Mouse (Mus musculus): Measurements from ENCODE around the gene Rasa3. TPM values are rescaled to one million over a fixed set of nuclear protein-coding genes. Genes with fewer than 3 reads are reported as not detected.
A peak's percentile ranks its signal among the peaks of the same experiment; 100 is the strongest.

The Rasa3 gene
- polyA plus RNA-seq (2021): 28.1 TPM

GRCm38 (mm10) chr8:13677413-13677883, at the start of gene Rasa3:
Gene Rasa3 (minus strand): TSS chr8:13677603.
- in situ Hi-C loops (cut with MboI; ENCODE audit: low pct_unique_long_range_greater_than_20kb): loop anchor here (5.0 kb wide), 4 partner anchors 50 to 125 kb away; no protein-coding TSS in a partner anchor
- ATAC-seq: peak; percentile 90
- POLR2A ChIA-PET: no interaction called here
- CTCF ChIA-PET: no interaction called here
- peak; percentile 67 for DNase-seq (ENCODE audit: low read depth, low spot score)
- no peak for TF ChIP-seq CTCF (IDR thresholded peaks at IDR 0.05)
- H3K27me3 ChIP-seq: no peaks in the 10 kb centered on the region

DNA sequence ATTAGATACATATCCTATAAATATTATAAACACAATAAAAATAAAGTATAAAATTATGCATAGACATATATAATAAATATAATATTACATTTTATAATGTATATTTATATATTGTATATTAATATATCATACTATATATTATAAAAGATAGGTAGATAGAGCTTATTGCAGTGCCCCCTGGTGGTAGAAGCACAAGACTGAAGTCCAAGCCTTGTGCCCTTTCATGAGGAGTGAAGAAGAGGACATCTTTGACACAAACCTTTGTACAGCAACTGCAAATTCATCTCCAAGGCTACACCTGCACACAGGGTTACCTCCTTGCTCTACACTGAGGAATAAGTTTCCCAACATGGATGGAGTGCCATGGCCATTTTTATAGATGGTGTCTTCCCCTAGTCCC, 48.3 kb upstream of the Rasa3 start:
- no peak for ATAC-seq

GRCm38 (mm10) chr8:13718980-13719379, 41.6 kb upstream of the Rasa3 start:
- no peak for DNase-seq (ENCODE audit: low read depth, low spot score)
- ATAC-seq: no peak
- POLR2A ChIA-PET: no interaction called here
- no peaks in the 10 kb centered on the region for H3K27me3 ChIP-seq
- in situ Hi-C loops (cut with MboI; ENCODE audit: low pct_unique_long_range_greater_than_20kb): no loop called here
- TF ChIP-seq CTCF (IDR thresholded peaks at IDR 0.05): no peak
- CTCF ChIA-PET: no interaction called here

More for the DNA sequence above, 48.3 kb upstream of the Rasa3 start:
- ChIA-PET CTCF (no interaction called here), POLR2A (no interaction called here)
- peak; percentile 54 for TF ChIP-seq CTCF (IDR thresholded peaks at IDR 0.05)
- in situ Hi-C loops (cut with MboI; ENCODE audit: low pct_unique_long_range_greater_than_20kb): loop anchor here (5.0 kb wide), 1 partner anchor 48 kb away; the partner anchor contains the start of gene Rasa3
- H3K27me3 ChIP-seq: no peaks in the 10 kb centered on the region
- DNase-seq (ENCODE audit: low read depth, low spot score): no peak

GRCm38 (mm10) chr8:13708514-13708913, 31.1 kb upstream of the Rasa3 start:
- H3K27me3 ChIP-seq: no peaks in the 10 kb centered on the region
- ChIA-PET CTCF (no interaction called here), POLR2A (no interaction called here)
- ATAC-seq (no peak), DNase-seq (ENCODE audit: low read depth, low spot score) (no peak)
- in situ Hi-C loops (cut with MboI; ENCODE audit: low pct_unique_long_range_greater_than_20kb): no loop called here
- TF ChIP-seq CTCF (IDR thresholded peaks at IDR 0.05): no peak

DNA sequence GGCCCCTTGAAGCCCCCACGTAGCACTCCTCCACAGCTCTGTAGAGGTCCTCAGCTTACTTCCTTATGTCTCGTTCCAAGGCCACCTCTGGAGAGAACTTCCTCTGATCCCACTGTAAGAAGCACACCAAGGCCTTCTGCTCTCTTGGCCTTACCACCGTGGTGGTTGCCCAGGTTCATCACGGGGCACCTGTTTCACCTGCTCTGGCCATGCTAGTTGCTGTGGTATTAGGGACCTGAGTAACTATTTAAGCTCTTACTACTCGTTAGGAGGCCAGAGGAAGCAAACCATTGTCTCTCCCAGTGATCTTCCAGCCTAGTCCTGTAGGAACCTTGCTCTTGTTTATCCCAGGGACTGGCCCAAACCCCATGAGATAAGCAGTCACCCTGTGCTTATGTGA, 29.5 kb upstream of the Rasa3 start:
- in situ Hi-C loops (cut with MboI; ENCODE audit: low pct_unique_long_range_greater_than_20kb): no loop called here
- TF ChIP-seq CTCF (IDR thresholded peaks at IDR 0.05): no peak
- DNase-seq (ENCODE audit: low read depth, low spot score): no peak
- ChIA-PET POLR2A (no interaction called here), CTCF (no interaction called here)
- ATAC-seq: no peak
- H3K27me3 ChIP-seq: no peaks in the 10 kb centered on the region

GRCm38 (mm10) chr8:13705668-13706067, 28.3 kb upstream of the Rasa3 start, which contains the start of gene Cfap97d2:
Gene Cfap97d2 (plus strand): TSS chr8:13705889.
- no peak for TF ChIP-seq CTCF (IDR thresholded peaks at IDR 0.05)
- in situ Hi-C loops (cut with MboI; ENCODE audit: low pct_unique_long_range_greater_than_20kb): no loop called here
- H3K27me3 ChIP-seq: no peaks in the 10 kb centered on the region
- ChIA-PET POLR2A (no interaction called here), CTCF (no interaction called here)
- ATAC-seq: no peak
- DNase-seq (ENCODE audit: low read depth, low spot score): no peak

- TF ChIP-seq CTCF (IDR thresholded peaks at IDR 0.05): no peak
- in situ Hi-C loops (cut with MboI; ENCODE audit: low pct_unique_long_range_greater_than_20kb): no loop called here
- ChIA-PET POLR2A (no interaction called here), CTCF (no interaction called here)
- H3K27me3 ChIP-seq: no peaks in the 10 kb centered on the region
- DNase-seq (ENCODE audit: low read depth, low spot score) (no peak), ATAC-seq (no peak)
Measured at GRCm38 (mm10) chr8:13704301-13704700, 26.9 kb upstream of the Rasa3 start.

GRCm38 (mm10) chr8:13703756-13704155, 26.4 kb upstream of the Rasa3 start:
- TF ChIP-seq CTCF (IDR thresholded peaks at IDR 0.05): no peak
- in situ Hi-C loops (cut with MboI; ENCODE audit: low pct_unique_long_range_greater_than_20kb): no loop called here
- ATAC-seq: no peak
- ChIA-PET POLR2A (no interaction called here), CTCF (no interaction called here)
- no peaks in the 10 kb centered on the region for H3K27me3 ChIP-seq
- DNase-seq (ENCODE audit: low read depth, low spot score): no peak

DNA sequence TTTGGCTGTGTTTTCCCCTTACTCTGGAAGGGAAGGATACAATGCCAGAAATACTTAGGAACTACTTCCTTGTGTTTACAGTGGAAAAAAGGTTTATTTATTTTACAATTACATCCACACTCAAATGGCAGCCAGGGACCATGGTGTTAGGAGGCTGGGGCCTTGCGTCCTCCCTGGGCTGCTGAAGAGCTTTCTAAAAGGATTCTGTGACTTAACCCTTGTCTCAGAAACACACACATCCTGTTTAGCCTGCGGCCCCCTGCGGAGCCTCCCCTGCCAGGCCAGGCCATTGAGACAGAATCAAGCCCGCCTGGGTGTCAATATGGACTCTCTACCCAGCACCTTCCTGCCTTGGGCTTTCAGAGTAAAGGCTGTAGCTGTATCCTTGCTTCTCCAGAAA, 25.4 kb upstream of the Rasa3 start:
- ChIA-PET POLR2A (no interaction called here), CTCF (no interaction called here)
- ATAC-seq (no peak), DNase-seq (ENCODE audit: low read depth, low spot score) (no peak)
- TF ChIP-seq CTCF (IDR thresholded peaks at IDR 0.05): no peak
- no peaks in the 10 kb centered on the region for H3K27me3 ChIP-seq
- in situ Hi-C loops (cut with MboI; ENCODE audit: low pct_unique_long_range_greater_than_20kb): no loop called here

DNA sequence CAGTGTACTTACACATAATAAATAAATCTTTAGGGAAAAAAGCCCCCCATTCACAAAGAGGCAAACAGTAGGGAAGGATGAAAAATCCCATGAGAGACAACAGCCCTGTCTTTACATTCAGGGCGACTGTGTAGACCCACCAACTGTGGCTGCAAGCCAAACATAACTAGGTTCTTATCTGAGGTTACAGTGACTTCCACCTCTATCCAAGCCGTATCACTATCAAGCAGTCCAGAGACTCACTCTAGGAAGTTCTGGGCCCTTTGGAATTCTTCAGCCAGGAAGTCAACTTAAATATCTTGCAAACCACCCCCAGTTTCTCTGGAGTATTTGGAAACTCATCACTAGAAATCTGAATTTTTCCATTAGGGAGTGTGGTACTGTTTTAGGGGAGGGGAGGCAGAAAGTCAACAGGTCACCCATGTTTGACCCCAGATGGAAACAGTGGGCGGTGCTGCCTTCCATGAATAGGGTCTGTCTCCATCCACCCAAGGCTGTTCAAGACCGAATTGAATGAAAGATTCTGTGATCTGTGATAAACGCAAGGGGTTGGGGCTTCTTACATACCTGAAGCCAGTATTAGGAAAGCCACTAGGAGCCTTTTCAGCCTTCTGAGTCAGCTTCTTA, 22.0 kb upstream of the Rasa3 start:
- no peak for DNase-seq (ENCODE audit: low read depth, low spot score)
- H3K27me3 ChIP-seq: no peaks in the 10 kb centered on the region
- ATAC-seq: no peak
- TF ChIP-seq CTCF (IDR thresholded peaks at IDR 0.05): no peak
- POLR2A ChIA-PET: no interaction called here
- in situ Hi-C loops (cut with MboI; ENCODE audit: low pct_unique_long_range_greater_than_20kb): no loop called here
- CTCF ChIA-PET: no interaction called here

GRCm38 (mm10) chr8:13698281-13698680, 20.9 kb upstream of the Rasa3 start:
- TF ChIP-seq CTCF (IDR thresholded peaks at IDR 0.05): no peak
- ChIA-PET POLR2A (no interaction called here), CTCF (interaction anchor here (0.6 kb wide), 1 partner anchor 43 kb away, joined by 3 read pairs; no protein-coding TSS in a partner anchor)
- ATAC-seq: no peak
- in situ Hi-C loops (cut with MboI; ENCODE audit: low pct_unique_long_range_greater_than_20kb): no loop called here
- H3K27me3 ChIP-seq: no peaks in the 10 kb centered on the region
- DNase-seq (ENCODE audit: low read depth, low spot score): no peak

DNA sequence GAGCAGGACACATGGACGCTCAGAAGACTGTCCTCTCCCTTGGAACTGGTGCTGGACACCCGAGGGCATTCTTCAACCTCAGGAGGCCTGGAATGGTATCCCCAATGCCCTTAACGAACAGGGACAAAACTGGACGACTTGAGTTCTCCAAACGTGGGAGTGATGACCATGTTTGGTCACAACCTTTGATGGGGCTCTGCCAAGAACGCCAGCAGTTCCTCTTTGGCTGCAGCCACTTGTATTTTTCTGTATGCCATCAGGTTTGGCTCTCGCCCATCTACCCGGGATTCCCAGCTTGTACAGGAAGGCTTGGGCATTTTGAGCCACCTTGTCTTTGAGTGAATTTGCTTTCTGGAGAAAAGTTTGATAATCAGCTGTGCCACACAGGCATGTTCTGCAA, 20.3 kb upstream of the Rasa3 start:
- in situ Hi-C loops (cut with MboI; ENCODE audit: low pct_unique_long_range_greater_than_20kb): no loop called here

More for the DNA sequence above, 20.3 kb upstream of the Rasa3 start:
- TF ChIP-seq CTCF (IDR thresholded peaks at IDR 0.05): no peak
- no peak for ATAC-seq
- ChIA-PET CTCF (no interaction called here), POLR2A (no interaction called here)
- no peak for DNase-seq (ENCODE audit: low read depth, low spot score)
- H3K27me3 ChIP-seq: no peaks in the 10 kb centered on the region
